Mouse (Mus musculus): Measurements from ENCODE around the gene Trmt44.
"Not testable (repeated sequence)": the region's sequence is repeated elsewhere in the genome, so short reads cannot be mapped to it uniquely, and the experiment has no call there.

The Trmt44 gene

GRCm38 (mm10) chr5:35591497-35591896, 16.6 kb upstream of the Trmt44 start:
- no peak for DNase-seq (ENCODE audit: low read depth, low spot score)

GRCm38 (mm10) chr5:35584259-35584658, 9.4 kb upstream of the Trmt44 start:
- DNase-seq (ENCODE audit: low read depth, low spot score) = not testable (repeated sequence)

- DNase-seq (ENCODE audit: low read depth, low spot score) = no peak
Measured at GRCm38 (mm10) chr5:35583221-35583783, 8.4 kb upstream of the Trmt44 start.

GRCm38 (mm10) chr5:35582445-35583220, 7.8 kb upstream of the Trmt44 start, which contains the start of gene Acox3:
Gene Acox3 (plus strand): TSS chr5:35583040.
- peak; percentile 94 for DNase-seq (ENCODE audit: low read depth, low spot score)

GRCm38 (mm10) chr5:35580156-35580922, 5.5 kb upstream of the Trmt44 start:
- DNase-seq (ENCODE audit: low read depth, low spot score) = no peak

- no peak for DNase-seq (ENCODE audit: low read depth, low spot score)
Measured at GRCm38 (mm10) chr5:35579247-35579893, 4.5 kb upstream of the Trmt44 start.

- no peak for DNase-seq (ENCODE audit: low read depth, low spot score)
Measured at GRCm38 (mm10) chr5:35578411-35578810, 3.5 kb upstream of the Trmt44 start.

GRCm38 (mm10) chr5:35576409-35577020, 1.6 kb upstream of the Trmt44 start:
- DNase-seq (ENCODE audit: low read depth, low spot score) = no peak

- no peak for DNase-seq (ENCODE audit: low read depth, low spot score)
Measured at GRCm38 (mm10) chr5:35571546-35571945, 3.3 kb downstream of the Trmt44 start.

GRCm38 (mm10) chr5:35566632-35567031, 8.2 kb downstream of the Trmt44 start:
- no peak for DNase-seq (ENCODE audit: low read depth, low spot score)

- DNase-seq (ENCODE audit: low read depth, low spot score) = no peak
Measured at GRCm38 (mm10) chr5:35565217-35565616, 9.7 kb downstream of the Trmt44 start.

GRCm38 (mm10) chr5:35563449-35563848, 11.4 kb downstream of the Trmt44 start:
- DNase-seq (ENCODE audit: low read depth, low spot score) = no peak

- no peak for DNase-seq (ENCODE audit: low read depth, low spot score)
Measured at GRCm38 (mm10) chr5:35562616-35563015, 12.3 kb downstream of the Trmt44 start.

GRCm38 (mm10) chr5:35559447-35559846, 15.4 kb downstream of the Trmt44 start:
- DNase-seq (ENCODE audit: low read depth, low spot score) = no peak

- DNase-seq (ENCODE audit: low read depth, low spot score) = no peak
Measured at GRCm38 (mm10) chr5:35557946-35558621, 16.8 kb downstream of the Trmt44 start.

- DNase-seq (ENCODE audit: low read depth, low spot score) = no peak
Measured at GRCm38 (mm10) chr5:35556393-35556792, 18.5 kb downstream of the Trmt44 start.

GRCm38 (mm10) chr5:35552838-35553539, 21.9 kb downstream of the Trmt44 start:
- no peak for DNase-seq (ENCODE audit: low read depth, low spot score)

GRCm38 (mm10) chr5:35551855-35552837, 22.7 kb downstream of the Trmt44 start:
- no peak for DNase-seq (ENCODE audit: low read depth, low spot score)

GRCm38 (mm10) chr5:35546127-35546526, 28.7 kb downstream of the Trmt44 start:
- DNase-seq (ENCODE audit: low read depth, low spot score) = no peak
